Mouse (Mus musculus): Measurements from ENCODE around the gene Abcd4. TPM values are rescaled to one million over a fixed set of nuclear protein-coding genes. Genes with fewer than 3 reads are reported as not detected.

The Abcd4 gene
- total RNA-seq, 2 experiments from 2014 or later, result 0.38 to 0.77 TPM

DNA sequence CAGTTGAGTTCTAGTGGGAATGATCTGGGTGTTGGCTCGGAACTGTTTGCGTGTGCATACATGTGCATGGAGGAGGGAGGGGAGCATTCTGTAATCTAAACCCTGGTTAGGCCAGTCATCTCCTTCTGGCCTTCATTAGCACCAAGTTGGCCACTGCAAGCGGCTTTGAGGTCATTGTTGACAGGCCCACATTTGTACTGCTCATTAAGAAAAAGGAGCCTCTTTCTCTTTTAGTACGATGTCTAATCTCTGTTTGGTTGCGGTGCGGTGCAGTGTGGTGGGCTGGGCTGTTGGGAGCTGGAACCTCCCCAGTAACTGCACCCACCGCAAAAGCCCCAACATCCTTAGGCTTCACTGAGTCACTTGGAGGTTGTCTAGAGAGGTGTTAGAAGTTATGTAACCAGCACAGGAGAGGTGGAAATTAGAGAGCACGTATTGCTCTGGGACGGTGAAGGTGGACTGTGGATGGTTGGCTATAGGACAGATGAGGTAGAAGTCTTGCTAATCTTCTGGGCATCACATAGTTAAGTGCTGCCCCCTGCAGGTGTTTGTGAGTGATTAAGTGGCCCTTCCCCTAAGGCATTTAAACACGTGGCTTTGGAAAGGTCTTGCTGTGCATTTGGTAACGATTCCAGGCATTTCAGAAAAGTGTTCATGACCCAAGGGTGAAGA is 39.3 kb downstream of the Abcd4 start:
- ATAC-seq (replicated peaks; ENCODE audit: low FRiP score, poor library complexity, severe bottlenecking), result 0 out of 2 replicates have a peak, but pooled peaks have one; percentile 63

DNA sequence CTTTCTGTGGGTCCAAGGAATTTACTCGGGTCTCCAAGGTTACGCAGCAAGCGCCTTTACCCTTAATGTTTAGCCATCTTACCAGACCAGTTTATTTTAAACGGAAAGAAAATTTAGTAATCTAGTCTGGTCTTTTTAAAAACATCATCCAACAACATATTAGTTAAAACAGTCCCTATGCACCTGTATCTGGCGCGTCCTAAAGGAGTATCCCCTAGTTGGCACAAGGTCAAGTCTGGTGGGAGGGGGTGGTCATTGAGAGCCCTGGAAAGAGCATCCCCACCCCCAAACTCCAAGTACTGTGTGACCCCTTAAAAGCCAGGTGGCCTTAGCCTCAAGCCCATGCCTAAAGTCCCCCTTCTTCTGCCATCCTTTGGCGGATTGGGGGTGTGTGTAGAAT is 44.1 kb downstream of the Abcd4 start:
- ATAC-seq (replicated peaks; ENCODE audit: low FRiP score, poor library complexity, severe bottlenecking), result no peak

GRCm38 (mm10) chr12:84572341-84572720 is 44.9 kb downstream of the Abcd4 start:
- ATAC-seq (replicated peaks; ENCODE audit: low FRiP score, poor library complexity, severe bottlenecking), result no peak

DNA sequence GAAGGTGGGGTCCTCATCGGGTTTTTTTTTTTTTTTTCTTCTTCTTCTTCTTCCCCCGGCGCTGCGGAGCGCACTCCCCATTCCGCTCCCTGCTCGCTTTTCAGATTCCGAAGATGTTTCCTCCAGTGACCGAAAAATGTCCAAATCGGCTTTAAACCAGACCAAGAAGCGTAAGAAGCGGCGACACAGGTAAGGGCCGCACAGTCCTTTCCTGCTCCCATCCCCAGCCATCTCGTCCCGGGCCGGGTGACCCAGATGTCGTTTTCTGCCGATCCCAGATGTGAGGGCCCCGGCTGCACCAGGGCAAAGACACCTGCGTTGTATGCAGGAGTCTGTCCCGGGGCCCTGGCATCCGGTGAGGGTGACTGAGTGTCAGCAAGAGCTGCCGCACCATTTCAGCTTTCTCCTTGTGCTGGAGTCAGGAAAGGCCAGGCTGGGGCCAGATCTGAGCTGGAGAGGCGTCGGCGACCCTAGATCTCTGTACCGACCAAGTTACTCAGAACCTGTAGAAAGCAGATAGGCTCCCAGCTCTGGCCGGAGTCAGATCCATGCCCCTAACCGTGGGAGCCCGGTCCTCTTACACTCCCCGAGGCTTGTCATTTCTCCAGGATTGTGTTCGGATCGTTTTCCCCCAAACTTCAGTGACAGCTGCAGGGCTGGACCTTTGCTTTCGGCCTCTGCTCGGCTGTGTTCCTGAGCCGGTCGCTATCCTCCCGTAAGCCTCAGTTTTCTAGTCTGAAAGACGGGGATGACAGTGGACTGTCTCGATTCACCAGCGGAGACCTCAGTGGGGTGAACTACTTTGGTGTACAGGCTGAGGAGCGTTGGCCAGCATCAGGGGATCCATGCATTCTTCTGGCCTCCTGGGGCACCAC is 45.5 kb downstream of the Abcd4 start:
- ATAC-seq (replicated peaks; ENCODE audit: low FRiP score, poor library complexity, severe bottlenecking), result no peak

DNA sequence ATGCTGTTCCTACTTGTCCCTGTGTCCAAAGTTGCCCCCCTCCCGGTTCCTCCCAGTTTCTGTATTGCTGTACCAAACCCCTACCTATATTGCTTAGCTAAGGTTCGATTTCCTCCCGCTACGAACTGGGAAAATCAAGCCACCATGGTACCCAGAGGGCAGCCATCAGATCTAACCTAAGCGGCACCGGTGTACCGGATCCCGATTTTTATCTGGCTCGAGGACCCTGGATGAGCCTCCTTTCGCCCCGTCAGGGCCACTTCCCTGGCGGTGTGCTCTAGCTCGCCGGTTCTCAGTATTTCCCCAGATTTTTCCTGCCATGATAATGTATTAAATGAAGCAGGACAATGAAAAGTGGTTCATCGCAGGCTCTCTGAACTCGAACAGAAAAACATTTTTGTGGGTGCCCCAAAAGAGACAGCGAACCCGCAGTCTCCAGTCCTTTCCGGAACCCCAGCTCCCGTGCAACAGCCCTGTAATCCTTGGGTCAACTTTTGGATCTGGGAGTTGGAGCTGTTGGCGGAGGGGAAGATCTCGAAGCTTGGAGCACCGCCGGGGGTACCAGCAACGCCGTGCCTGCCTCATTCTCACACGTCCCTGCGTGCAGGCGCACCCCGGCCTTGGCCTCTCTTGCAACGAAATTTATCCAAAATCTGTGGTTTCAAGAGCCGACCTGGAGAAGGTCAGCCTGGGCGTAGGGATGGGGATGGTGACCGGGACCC is 46.4 kb downstream of the Abcd4 start:
- no peak for ATAC-seq (replicated peaks; ENCODE audit: low FRiP score, poor library complexity, severe bottlenecking)

DNA sequence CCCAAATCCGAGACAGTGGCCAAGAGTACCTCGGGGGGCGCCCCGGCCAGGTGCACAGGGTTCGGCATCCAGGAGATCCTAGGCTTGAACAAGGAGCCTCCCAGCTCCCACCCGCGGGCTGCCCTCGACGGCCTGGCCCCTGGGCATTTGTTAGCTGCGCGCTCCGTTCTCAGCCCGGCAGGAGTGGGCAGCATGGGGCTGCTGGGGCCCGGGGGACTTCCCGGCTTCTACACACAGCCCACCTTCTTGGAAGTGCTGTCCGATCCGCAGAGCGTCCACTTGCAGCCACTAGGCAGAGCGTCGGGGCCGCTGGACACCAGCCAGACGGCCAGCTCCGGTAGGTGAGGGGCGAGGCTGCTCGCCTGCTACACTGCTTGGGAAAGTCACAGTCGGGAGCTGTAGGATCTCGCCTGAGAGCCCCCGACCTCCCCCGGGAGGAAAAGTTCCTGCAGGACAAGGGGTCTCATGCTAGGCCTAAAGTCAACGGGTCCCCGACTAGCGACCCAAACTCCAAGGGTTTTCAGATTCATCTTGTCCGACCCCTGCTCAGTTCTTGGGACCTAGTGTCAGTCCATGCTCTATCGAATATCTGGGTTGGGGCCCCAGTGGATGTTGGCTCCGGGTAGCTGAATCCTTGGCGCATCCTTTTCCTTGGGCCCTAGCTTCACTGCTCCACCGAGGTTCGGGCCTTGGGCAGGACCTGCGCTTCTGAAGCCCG is 47.1 kb downstream of the Abcd4 start:
- no peak for ATAC-seq (replicated peaks; ENCODE audit: low FRiP score, poor library complexity, severe bottlenecking)

DNA sequence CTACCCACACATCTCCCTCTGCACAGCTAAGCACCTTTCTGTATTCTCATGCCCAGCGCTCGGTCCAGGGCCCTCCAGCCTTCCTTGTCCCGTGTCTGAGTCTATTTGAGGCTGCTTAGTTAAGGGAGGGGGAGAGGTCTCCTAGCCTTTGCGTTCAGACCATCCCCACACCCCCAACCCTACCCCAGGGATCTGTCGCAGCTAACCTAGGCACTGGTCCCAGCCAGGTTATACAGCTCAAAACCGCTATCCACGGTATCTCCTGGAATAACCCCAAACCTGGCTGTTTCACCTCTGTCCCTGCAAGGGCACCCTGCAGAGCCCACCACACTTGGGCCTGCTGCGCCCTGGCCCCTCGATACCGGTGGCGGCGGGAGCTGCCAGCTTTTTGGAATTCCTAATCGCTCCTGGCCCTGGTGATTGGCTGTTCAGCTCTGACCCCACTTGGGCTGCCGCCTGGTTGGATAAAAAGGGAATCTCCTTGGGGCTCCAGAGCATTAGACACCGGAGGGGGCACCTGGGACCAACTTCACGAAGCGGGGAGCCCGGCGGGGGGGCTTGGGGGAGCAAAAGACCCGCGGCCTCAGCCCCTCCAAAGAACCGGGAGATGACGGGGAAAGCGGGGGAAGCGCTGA is 47.8 kb downstream of the Abcd4 start, which contains the start of gene Vsx2:
TSS of gene Vsx2 (plus strand) at position 427 of the 635 bp plus-strand sequence.
- no peak for ATAC-seq (replicated peaks; ENCODE audit: low FRiP score, poor library complexity, severe bottlenecking)

- ATAC-seq (replicated peaks; ENCODE audit: low FRiP score, poor library complexity, severe bottlenecking), result no peak
Measured at GRCm38 (mm10) chr12:84567576-84567975, 49.6 kb downstream of the Abcd4 start.

GRCm38 (mm10) chr12:84562558-84562957 is 54.7 kb downstream of the Abcd4 start:
- no peak for ATAC-seq (replicated peaks; ENCODE audit: low FRiP score, poor library complexity, severe bottlenecking)

DNA sequence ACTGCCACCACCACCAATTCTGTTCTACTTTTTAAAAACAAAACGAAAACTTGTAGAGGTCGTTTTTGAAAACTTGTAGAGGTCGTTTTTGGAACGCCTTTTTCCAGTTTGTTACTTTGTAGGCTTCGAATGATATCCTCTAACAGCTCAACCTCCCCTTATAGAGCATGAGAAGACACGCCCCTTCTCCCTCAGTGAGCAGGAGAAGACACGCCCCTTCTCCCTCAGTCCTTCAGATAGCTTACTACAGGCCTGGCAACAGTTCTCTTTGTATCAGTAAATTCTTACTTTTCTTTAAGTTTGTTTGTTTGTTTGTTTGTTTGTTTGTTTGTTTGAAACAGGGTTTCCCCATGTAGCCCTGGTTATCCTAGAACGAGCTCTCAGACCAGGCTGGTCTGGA is 62.0 kb downstream of the Abcd4 start:
- no peak for ATAC-seq (replicated peaks; ENCODE audit: low FRiP score, poor library complexity, severe bottlenecking)

Other genes starting within 250 kb of the Abcd4 start
- 5.0 and 5.2 TPM in 2 replicates for gene Entpd5, start 208.4 kb downstream of the Abcd4 start, total RNA-seq (2015; ENCODE audit: low replicate concordance)
- 4.9 and 6.3 TPM in 2 replicates for gene Entpd5, start 208.4 kb downstream of the Abcd4 start, total RNA-seq (2017; ENCODE audit: low replicate concordance)
- not detected in 2 replicates for gene Bbof1, start 208.3 kb downstream of the Abcd4 start, total RNA-seq (2015; ENCODE audit: low replicate concordance)
- gene Bbof1, start 208.3 kb downstream of the Abcd4 start, total RNA-seq (2017; ENCODE audit: low replicate concordance), result 0.26 and 0.84 TPM in 2 replicates
- 8.5 and 17.3 TPM in 2 replicates for gene Rnf113a2, start 200.2 kb downstream of the Abcd4 start, total RNA-seq (2015; ENCODE audit: low replicate concordance)
- 7.1 and 17.7 TPM in 2 replicates for gene Rnf113a2, start 200.2 kb downstream of the Abcd4 start, total RNA-seq (2017; ENCODE audit: low replicate concordance)
- 3.3 and 13.8 TPM in 2 replicates for gene Aldh6a1, start 166.4 kb downstream of the Abcd4 start, total RNA-seq (2015; ENCODE audit: low replicate concordance)
- 2.5 and 4.4 TPM in 2 replicates for gene Aldh6a1, start 166.4 kb downstream of the Abcd4 start, total RNA-seq (2017; ENCODE audit: low replicate concordance)
- gene Lin52, start 166.0 kb downstream of the Abcd4 start, total RNA-seq (2015; ENCODE audit: low replicate concordance), result 29.0 and 38.0 TPM in 2 replicates
- gene Lin52, start 166.0 kb downstream of the Abcd4 start, total RNA-seq (2017; ENCODE audit: low replicate concordance), result 11.7 and 16.3 TPM in 2 replicates
- not detected in 2 replicates for gene Vsx2, start 47.7 kb downstream of the Abcd4 start, total RNA-seq (2015; ENCODE audit: low replicate concordance)
- not detected in 2 replicates for gene Vsx2, start 47.7 kb downstream of the Abcd4 start, total RNA-seq (2017; ENCODE audit: low replicate concordance)
- gene Vrtn, start 23.6 kb upstream of the Abcd4 start, total RNA-seq (2015; ENCODE audit: low replicate concordance), result not detected in 2 replicates
- not detected in 2 replicates for gene Vrtn, start 23.6 kb upstream of the Abcd4 start, total RNA-seq (2017; ENCODE audit: low replicate concordance)
- gene Syndig1l, start 81.4 kb upstream of the Abcd4 start, total RNA-seq (2015; ENCODE audit: low replicate concordance), result 1.3 TPM in 1 of 2 replicates, not detected in the other
- gene Syndig1l, start 81.4 kb upstream of the Abcd4 start, total RNA-seq (2017; ENCODE audit: low replicate concordance), result not detected in 2 replicates
- 37.2 and 37.7 TPM in 2 replicates for gene Npc2, start 155.7 kb upstream of the Abcd4 start, total RNA-seq (2015; ENCODE audit: low replicate concordance)
- 26.9 and 30.6 TPM in 2 replicates for gene Npc2, start 155.7 kb upstream of the Abcd4 start, total RNA-seq (2017; ENCODE audit: low replicate concordance)
- 94.7 and 120 TPM in 2 replicates for gene Isca2, start 155.8 kb upstream of the Abcd4 start, total RNA-seq (2015; ENCODE audit: low replicate concordance)
- 35.5 and 49.8 TPM in 2 replicates for gene Isca2, start 155.8 kb upstream of the Abcd4 start, total RNA-seq (2017; ENCODE audit: low replicate concordance)

Measured in erythroblast, adult 5-6 weeks (primary cell).